Mouse (Mus musculus): ENCODE data around the gene B4galt7. TPM values are rescaled to one million over a fixed set of nuclear protein-coding genes. Genes with fewer than 3 reads are reported as not detected.
"Not testable (repeated sequence)": the region's sequence is repeated elsewhere in the genome, so short reads cannot be mapped to it uniquely, and the experiment has no call there.

Gene B4galt7
- polyA plus RNA-seq, 1 experiment from 2014 or later, result 51.4 TPM

DNA sequence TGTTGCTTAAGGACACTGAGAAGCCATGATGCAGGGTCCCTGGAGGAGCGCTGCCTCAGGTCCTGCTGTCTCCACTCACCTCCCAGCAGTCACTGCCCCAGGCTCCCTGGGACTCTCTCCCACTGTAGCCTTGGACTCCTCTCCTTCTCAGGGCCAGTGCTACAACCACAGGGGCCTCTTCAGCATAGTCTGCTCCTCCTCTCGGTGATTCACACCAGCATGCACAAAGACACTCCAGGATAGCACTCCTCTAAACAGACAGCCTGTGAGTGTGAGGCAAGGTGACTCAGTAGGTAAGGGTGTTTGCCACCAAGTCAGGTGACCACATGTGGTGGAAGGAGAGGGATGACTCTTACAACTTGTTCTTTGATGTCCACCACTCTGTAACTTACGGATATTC, 4.9 kb downstream of the B4galt7 start:
- Histone ChIP-seq H3K4me3 (no peak overlapping the region), H3K36me3 (replicated peaks) (peaks cover 24% of the 10 kb centered on the region; the same call in 1 of the 2 replicates), H3K4me2 (no peak overlapping the region), H3K4me1 (peaks cover 23% of the 10 kb centered on the region), H3K27me3 (replicated peaks) (no peaks in the 10 kb centered on the region), H3K9me3 (no peaks in the 10 kb centered on the region), H3K9ac (no peak overlapping the region), H3K27ac (no peak overlapping the region)
- ATAC-seq (replicated peaks), result no peak
- 97% methylated on average over 3 of the region's 3 CpGs for WGBS

DNA sequence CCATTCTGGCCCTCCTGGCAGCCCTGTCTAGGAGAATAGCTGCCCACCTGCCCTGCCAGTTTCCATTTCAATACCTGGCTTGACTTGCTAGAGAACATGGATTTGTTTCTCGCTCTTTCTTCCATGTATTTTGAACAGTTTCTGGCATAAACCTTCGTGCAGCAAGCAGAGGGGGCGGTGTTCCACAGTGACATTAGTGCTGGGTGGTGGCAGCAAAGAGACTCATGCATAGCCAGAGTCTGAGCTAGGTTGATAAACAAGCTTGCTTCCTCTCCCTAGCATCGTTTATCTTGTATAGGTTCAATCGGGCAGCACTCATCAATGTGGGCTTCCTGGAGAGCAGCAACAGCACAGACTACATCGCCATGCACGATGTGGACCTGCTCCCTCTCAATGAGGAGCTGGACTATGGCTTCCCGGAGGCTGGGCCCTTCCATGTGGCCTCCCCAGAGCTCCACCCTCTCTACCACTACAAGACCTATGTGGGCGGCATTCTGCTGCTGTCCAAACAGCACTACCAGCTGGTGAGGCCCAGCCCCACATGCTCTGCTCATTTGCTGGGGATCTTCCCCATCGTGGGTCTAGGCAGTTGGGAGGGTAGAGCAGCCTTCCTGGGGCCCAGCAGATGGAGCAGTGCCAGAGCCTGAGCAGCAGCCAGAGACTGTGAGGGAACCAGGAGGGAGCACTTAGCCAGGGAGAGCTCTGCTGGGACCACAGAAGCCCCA, 7.4 kb downstream of the B4galt7 start:
- H3K27me3 ChIP-seq (replicated peaks), result no peaks in the 10 kb centered on the region
- no peak overlapping the region for H3K9ac ChIP-seq
- no peak for ATAC-seq (replicated peaks)
- no peak overlapping the region for H3K27ac ChIP-seq
- no peak overlapping the region for H3K4me2 ChIP-seq
- WGBS, result 90% methylated on average over 10 of the region's 10 CpGs
- no peaks in the 10 kb centered on the region for H3K9me3 ChIP-seq
- H3K4me3 ChIP-seq, result no peak overlapping the region
- 0 out of 2 replicates have a peak, but pooled peaks cover 5% of the 10 kb centered on the region for H3K4me1 ChIP-seq
- H3K36me3 ChIP-seq (replicated peaks), result peaks cover 34% of the 10 kb centered on the region

DNA sequence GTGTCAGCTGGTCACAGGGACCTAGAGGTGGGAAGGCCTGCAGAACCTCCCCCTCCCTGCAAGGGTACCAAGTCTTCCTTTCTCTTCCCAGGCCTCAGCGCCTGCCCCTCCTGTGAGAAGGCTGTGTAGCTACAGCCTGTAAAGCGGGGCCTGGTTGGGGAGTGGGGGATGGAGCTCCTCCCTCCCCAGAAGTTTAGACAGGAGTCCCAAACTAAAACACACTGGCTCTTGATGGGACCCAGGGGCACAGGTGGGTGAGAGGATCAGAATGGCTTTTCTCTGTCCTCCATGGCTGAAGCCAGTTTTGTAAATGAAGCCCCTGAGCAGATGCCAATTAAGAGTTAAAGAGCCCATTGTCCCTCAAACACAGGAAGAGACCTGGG, 7.9 kb downstream of the B4galt7 start:
- 95% methylated on average over 2 of the region's 2 CpGs for WGBS
- no peak for ATAC-seq (replicated peaks)
- Histone ChIP-seq H3K4me2 (no peak overlapping the region), H3K9ac (no peak overlapping the region), H3K4me3 (no peak overlapping the region), H3K4me1 (0 out of 2 replicates have a peak, but pooled peaks cover under 1% of the 10 kb centered on the region), H3K36me3 (replicated peaks) (peaks cover 34% of the 10 kb centered on the region), H3K27me3 (replicated peaks) (no peaks in the 10 kb centered on the region), H3K9me3 (no peaks in the 10 kb centered on the region), H3K27ac (no peak overlapping the region)

DNA sequence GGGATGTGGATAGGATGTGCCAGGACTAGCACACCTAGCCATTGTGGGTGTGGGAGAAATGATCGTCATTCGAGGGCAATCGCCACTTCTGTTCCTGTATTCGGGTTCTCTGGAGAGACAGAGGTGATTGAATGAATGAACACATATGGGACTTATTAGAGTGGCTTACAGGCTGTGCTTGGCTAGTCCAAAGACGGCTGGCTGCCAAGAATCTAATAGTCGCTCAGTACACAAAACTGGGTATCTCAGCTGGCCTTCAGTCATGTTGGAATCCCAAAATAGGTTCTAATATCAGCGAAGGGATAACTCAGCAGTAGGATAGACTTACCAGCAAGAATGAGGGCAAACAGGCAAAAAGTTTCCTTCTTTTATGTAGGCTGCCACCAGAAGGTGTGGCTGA, 12.3 kb downstream of the B4galt7 start:
- WGBS, result 89% methylated on average over 7 of the region's 7 CpGs
- no peak overlapping the region for H3K27ac ChIP-seq
- H3K27me3 ChIP-seq (replicated peaks), result no peaks in the 10 kb centered on the region
- no peak overlapping the region for H3K4me2 ChIP-seq
- H3K4me1 ChIP-seq, result no peaks in the 10 kb centered on the region
- peaks cover 28% of the 10 kb centered on the region for H3K36me3 ChIP-seq (replicated peaks)
- no peak overlapping the region for H3K9ac ChIP-seq
- H3K4me3 ChIP-seq, result no peak overlapping the region
- no peak for ATAC-seq (replicated peaks)
- H3K9me3 ChIP-seq, result no peaks in the 10 kb centered on the region

DNA sequence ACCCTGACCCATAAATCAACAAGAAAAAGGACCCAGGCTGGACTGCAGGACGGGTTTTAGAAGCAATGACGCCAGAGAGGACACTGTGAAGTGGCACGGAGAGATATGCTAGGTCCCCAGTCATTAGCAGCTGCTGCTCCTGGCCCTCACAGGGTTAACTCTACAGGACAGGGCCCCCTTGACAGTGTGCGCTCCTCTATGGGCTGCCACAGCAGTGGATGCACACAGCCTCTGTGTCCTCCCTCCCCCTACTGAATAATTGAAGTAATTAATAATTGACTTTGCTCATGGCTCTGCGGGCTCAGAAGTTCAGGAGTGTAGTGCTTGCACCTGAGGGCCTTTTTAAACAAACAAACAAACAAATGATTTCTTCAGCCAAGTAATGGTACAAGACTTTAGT, 13.8 kb downstream of the B4galt7 start:
- H3K36me3 ChIP-seq (replicated peaks), result peaks cover 18% of the 10 kb centered on the region
- ATAC-seq (replicated peaks), result no peak
- no peak overlapping the region for H3K9ac ChIP-seq
- H3K4me1 ChIP-seq, result no peaks in the 10 kb centered on the region
- H3K4me2 ChIP-seq, result no peak overlapping the region
- no peaks in the 10 kb centered on the region for H3K9me3 ChIP-seq
- WGBS, result 53% methylated on average over 5 of the region's 5 CpGs
- H3K4me3 ChIP-seq, result no peak overlapping the region
- H3K27ac ChIP-seq, result no peak overlapping the region
- no peaks in the 10 kb centered on the region for H3K27me3 ChIP-seq (replicated peaks)

DNA sequence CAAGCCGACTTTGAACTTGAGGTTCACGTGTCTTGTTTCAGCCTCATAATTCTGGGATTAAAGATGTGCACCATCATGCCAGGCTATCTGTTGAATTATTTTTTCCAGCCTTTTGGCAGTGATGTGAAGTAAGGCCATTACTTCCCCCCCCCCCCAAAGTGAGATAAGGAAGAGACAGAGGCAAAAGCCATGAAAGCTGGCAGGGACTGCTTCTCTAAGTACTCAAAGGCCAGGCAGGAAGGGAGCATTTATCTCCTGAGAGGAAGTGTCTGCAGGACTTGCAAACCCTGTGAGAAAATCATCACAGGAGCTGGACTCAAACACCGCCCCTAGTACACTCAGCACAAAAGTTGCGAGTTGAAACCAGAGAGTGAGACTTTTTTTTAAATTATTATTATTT, 19.6 kb downstream of the B4galt7 start:
- Histone ChIP-seq H3K4me1 (peaks cover 16% of the 10 kb centered on the region), H3K9ac (no peak overlapping the region), H3K36me3 (replicated peaks) (no peaks in the 10 kb centered on the region), H3K9me3 (no peaks in the 10 kb centered on the region), H3K27me3 (replicated peaks) (no peaks in the 10 kb centered on the region), H3K4me2 (no peak overlapping the region), H3K27ac (no peak overlapping the region), H3K4me3 (no peak overlapping the region)
- 93% methylated on average over 4 of the region's 4 CpGs for WGBS
- no peak for ATAC-seq (replicated peaks)

DNA sequence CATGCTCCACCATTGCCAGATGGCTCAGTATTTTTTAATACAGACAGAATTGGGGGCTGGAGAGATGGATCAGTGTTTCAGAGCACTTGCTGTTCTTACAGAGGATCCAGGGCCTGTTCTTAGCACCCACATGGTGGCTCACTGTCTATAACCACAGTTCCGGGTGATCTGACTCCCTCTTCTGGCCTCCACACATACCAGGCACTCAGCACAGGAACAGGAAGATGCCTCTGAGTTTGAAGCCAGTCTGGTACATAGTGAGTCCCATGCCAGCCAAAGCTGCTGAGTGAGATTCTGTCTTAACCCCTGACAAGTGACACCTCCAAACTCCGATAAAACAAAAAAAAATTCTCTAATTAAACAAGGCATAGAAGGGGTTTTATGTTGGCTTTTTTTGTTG, 20.6 kb downstream of the B4galt7 start:
- H3K27me3 ChIP-seq (replicated peaks), result no peaks in the 10 kb centered on the region
- no peak overlapping the region for H3K4me2 ChIP-seq
- no peaks in the 10 kb centered on the region for H3K9me3 ChIP-seq
- H3K27ac ChIP-seq, result no peak overlapping the region
- no peak overlapping the region for H3K4me3 ChIP-seq
- H3K4me1 ChIP-seq, result peaks cover 26% of the 10 kb centered on the region
- H3K36me3 ChIP-seq (replicated peaks), result no peaks in the 10 kb centered on the region
- ATAC-seq (replicated peaks), result no peak
- WGBS, result 85% methylated on average over 2 of the region's 2 CpGs
- no peak overlapping the region for H3K9ac ChIP-seq

DNA sequence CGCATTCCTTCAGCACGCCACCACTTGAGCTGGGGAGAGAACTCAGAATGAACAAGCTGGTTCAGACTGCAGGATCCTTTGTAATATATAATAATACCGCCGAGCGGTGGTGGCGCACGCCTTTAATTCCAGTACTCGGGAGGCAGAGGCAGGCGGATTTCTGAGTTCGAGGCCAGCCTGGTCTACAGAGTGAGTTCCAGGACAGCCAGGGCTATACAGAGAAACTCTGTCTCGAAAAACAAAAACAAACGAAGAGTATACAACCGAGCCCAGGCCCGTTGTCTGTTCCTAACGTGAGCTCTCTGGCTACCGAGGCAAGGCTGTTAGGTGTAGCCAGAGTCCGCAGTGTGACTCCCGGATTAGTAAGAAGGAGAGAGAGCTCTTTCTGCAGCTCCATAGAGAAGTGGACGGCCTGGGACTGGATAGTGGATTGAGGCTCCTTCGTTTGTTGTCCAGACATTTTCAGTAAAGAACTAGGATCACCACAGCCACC, 22.5 kb downstream of the B4galt7 start:
- peak overlapping the region; percentile 89 for H3K4me3 ChIP-seq
- H3K27me3 ChIP-seq (replicated peaks); H3K9me3 ChIP-seq; H3K36me3 ChIP-seq (replicated peaks): not testable (repeated sequence)
- H3K4me1 ChIP-seq, result peaks cover 39% of the 10 kb centered on the region
- 22% methylated on average over 20 of the region's 20 CpGs for WGBS
- peak; percentile 68 for ATAC-seq (replicated peaks)
- H3K27ac ChIP-seq, result peak overlapping the region; percentile 93
- H3K4me2 ChIP-seq, result peak overlapping the region; percentile 64
- peak overlapping the region; percentile 89 for H3K9ac ChIP-seq

DNA sequence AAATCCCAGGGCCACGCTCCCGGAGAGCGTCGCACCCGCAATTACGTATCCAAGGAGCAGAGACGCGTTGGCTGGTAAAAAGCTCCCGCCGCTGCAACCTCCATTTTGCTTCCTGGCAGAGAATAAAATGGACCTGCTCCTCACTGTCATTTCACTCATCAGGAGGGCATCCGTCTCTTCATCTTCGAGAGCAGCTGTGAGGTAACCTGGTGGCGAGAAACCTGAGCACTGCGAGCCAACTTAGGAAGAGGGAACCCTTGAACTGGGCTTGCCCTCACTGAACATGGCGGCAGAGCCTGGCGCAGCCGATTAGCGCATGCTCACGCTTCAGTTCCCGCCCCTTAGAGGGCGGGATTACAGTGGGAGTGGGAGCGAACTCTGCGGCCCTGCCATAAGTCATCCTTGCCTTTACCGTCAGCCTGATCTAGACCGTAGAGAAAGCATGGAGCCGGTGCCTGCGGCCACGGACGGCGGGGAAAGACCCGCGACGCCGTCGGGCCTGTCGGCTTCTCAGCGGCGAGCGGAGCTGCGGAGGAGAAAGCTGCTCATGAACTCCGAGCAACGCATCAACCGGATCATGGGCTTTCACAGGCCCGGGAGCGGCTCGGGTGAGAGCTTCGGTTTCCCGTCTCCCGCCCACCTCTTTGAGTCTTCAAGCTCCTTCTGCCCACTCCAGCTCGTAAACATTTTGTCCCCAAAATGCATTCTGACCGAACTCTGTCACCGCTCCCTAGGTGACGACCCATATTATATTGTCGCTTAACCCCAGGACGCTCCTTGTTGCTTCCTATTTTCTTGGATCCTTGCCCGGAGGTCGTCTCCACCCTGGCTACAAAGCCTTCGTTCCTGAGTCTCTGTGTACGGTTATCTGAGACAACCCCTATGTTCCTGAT, 23.2 kb downstream of the B4galt7 start, which contains the start of gene Caml:
Caml (plus strand) TSS at position 357 of the 893 bp plus-strand sequence.
- no peaks in the 10 kb centered on the region for H3K9me3 ChIP-seq
- peak within 1 kb of the TSS; percentile 89 for H3K4me3 ChIP-seq
- H3K27ac ChIP-seq, result peak within 1 kb of the TSS; percentile 93
- H3K4me2 ChIP-seq, result peak within 1 kb of the TSS; percentile 64
- H3K9ac ChIP-seq, result peak within 1 kb of the TSS; percentile 89
- H3K4me1 ChIP-seq, result peaks cover 39% of the 10 kb centered on the region
- H3K27me3 ChIP-seq (replicated peaks), result no peaks in the 10 kb centered on the region
- WGBS, result under 1% methylated on average over 59 of the region's 59 CpGs
- ATAC-seq (replicated peaks), result peak; percentile 98
- H3K36me3 ChIP-seq (replicated peaks), result 0 out of 2 replicates have a peak, but pooled peaks cover 4% of the 10 kb centered on the region

DNA sequence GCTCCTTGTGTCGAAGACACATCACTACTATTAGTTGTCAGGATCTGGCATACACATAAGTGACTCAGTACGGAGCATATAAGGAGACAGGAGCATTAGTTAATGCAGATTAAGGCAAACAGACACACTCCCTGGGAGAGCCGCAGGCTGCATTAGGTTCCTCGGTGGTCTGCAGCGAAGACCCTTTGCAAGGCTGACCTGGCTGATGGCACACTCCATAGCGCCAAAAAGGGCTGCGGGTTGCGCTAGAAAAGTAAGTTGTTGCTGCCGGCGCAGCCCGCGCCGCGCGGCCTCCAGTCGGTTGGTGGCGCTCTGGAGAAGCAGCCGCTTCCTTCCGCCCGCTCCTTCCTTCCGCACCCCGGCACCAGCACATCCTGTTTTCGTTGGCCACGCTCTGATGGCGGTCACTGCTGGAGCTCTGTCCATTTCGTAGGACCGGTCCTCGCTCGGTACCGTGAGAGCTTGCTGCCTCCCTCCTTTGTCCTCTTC, 35.0 kb downstream of the B4galt7 start, which contains the start of gene Ddx46:
Ddx46 (plus strand) TSS at position 389 of the 489 bp plus-strand sequence.
- H3K4me1 ChIP-seq, result peaks cover 21% of the 10 kb centered on the region
- 5% methylated on average over 30 of the region's 30 CpGs for WGBS
- peak within 1 kb of the TSS; percentile 74 for H3K27ac ChIP-seq
- peak within 1 kb of the TSS; percentile 99 for H3K4me3 ChIP-seq
- peaks cover 22% of the 10 kb centered on the region for H3K36me3 ChIP-seq (replicated peaks)
- H3K9me3 ChIP-seq, result no peaks in the 10 kb centered on the region
- peak within 1 kb of the TSS; percentile 95 for H3K9ac ChIP-seq
- H3K4me2 ChIP-seq, result peak within 1 kb of the TSS; percentile 78
- H3K27me3 ChIP-seq (replicated peaks), result no peaks in the 10 kb centered on the region
- peak; percentile 91 for ATAC-seq (replicated peaks)

DNA sequence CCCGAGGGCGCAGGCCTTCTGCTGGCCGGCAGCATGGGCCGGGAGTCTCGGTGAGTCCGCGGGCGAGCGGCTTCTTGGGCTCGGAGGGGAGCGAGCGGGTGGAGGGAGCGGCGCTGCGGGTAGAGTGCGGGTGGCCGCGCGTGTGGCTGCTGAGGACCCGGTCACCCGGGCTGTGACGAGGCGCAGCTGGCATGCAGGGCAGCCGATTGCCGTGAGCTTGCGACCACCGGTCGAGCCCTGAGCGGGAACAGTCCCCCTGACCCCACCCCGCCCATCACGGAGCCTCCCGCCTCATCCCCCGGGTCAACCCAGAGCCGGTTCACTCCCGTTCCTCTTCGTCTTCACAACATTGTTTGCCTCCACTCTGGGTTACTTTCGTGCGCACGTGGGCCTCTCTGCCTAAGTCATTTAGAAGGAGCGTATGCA, 35.5 kb downstream of the B4galt7 start:
- WGBS, result under 1% methylated on average over 39 of the region's 40 CpGs
- H3K4me1 ChIP-seq, result peaks cover 21% of the 10 kb centered on the region
- H3K9ac ChIP-seq, result peak overlapping the region; percentile 95
- H3K36me3 ChIP-seq (replicated peaks), result peaks cover 22% of the 10 kb centered on the region
- H3K4me2 ChIP-seq, result peak overlapping the region; percentile 78
- peak; percentile 77 for ATAC-seq (replicated peaks)
- H3K9me3 ChIP-seq, result no peaks in the 10 kb centered on the region
- H3K4me3 ChIP-seq, result peak overlapping the region; percentile 99
- H3K27me3 ChIP-seq (replicated peaks), result no peaks in the 10 kb centered on the region
- peak overlapping the region; percentile 74 for H3K27ac ChIP-seq
